Mouse (Mus musculus): ENCODE measurements around the gene Vps37c.

Vps37c gene

DNA sequence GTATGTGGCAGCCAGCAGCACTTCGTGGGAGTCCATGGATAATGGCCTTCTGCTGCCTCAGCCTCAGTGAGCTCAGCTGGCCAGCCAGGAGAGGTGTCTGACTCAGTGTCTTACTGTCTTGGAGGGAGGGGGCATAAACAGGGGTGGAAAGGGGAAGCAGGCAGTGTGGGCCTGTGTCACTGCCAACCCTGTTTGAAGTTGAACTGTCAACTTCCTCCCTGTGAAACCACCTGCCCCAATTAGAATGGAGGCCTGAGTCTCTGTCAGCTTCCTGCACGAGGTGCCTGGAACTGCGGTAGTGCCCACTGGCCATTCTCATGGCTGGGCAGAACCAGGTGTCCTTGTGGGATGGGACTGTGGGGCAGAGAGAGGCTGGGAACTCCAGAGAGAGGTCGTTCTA is 50.3 kb downstream of the Vps37c start, which contains the start of gene Cd5:
Gene Cd5, minus strand, starts transcription at position 192 of the 400 bp plus-strand sequence.
- DNase-seq (ENCODE audit: extremely low spot score, low read depth, low spot score), result no peak

DNA sequence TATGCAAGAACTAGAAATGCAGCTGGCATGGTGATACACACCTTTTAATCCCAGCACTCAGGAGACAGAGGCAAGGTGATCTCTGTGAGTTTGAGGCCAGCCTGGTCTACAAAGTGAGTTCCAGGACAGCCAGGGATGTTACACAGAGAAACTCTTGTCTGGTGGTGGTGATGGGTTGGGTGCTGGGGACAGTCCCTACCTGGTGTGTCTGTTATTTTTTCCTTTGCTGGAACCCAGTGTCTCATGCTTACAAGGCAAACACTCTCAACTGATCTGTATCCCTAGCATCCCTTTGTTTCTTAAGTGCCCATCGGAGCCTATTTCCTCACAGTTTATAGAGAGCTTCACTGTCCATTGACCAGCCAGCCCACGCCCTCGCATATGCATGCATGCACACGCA is 51.4 kb downstream of the Vps37c start:
- DNase-seq (ENCODE audit: extremely low spot score, low read depth, low spot score), result no peak

DNA sequence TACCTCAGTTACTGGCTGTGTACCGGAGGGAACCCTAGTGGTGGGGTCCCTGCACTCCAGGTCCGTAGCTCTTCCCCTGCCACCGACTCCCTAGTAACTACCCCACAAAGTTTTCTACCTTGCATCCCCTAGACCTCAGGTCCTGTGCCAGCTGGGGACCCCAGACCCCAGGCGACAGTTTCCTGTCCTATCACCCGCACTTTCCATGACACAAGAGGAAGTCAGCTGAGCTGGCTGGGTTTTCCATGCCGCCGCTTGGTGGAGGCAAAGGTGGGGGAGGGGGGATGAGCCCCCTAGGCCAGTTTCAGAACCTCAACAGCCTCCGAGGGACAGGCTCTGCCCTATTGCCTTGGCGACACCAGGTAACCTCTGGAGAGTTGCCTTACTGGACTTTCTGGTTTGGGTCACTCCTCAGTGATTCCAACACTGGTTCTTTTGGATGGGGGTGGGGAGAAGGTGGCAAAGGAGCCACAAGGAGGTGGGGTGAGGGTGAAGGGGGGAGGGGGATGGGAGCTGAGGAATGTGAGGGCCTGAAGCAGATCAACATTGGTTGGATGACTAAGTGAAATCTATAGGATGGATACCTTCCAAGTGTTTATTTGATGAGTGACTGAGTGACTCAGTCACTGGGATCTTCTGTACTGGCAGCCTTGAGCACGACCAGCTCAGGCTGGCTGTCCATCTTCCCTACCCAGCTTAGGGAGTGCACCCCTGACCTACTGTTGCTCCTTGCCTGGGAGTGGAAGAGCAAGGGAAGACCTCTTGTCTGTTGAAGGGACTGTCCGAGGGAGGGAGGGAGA is 52.3 kb downstream of the Vps37c start:
- no peak for DNase-seq (ENCODE audit: extremely low spot score, low read depth, low spot score)

DNA sequence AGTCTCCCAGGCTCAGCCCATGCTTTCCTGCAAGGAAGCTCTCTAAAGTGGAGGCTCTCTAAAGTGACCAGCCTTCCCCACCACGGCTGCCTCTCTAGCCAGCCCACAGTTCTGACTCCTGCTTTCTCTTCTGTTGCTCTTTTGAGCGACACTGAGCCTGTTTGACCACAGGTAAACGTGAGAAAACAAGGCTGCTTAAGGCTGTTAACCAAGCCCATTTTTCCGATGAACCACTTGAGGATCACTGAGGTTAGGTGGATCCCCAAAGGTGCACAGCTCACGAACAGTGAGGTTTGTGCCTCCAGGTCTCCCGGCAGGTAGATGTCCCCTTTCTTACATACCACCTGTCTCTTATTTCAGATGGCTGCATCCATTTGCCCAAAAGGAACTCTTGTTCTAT is 53.6 kb downstream of the Vps37c start:
- DNase-seq (ENCODE audit: extremely low spot score, low read depth, low spot score), result no peak

DNA sequence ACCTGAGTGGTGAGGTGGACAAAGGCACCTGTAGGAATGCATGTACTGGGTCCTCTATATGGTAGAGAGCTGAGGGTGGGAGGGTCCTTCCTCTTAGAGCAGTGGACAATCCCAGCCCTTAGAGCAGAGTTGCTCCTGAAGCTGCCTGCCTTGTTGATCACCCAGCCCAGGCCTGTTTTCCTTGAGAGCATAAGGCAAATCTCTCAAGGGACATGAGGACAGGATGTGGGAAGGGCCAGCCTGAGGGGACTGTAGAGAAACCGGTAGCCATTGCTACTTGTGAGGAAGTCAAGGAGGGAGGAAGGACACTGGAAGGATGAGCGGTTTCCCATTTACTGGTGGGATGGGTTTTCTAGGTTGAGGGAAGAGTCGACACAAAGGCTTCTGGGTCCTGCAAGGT is 54.0 kb downstream of the Vps37c start:
- no peak for DNase-seq (ENCODE audit: extremely low spot score, low read depth, low spot score)

DNA sequence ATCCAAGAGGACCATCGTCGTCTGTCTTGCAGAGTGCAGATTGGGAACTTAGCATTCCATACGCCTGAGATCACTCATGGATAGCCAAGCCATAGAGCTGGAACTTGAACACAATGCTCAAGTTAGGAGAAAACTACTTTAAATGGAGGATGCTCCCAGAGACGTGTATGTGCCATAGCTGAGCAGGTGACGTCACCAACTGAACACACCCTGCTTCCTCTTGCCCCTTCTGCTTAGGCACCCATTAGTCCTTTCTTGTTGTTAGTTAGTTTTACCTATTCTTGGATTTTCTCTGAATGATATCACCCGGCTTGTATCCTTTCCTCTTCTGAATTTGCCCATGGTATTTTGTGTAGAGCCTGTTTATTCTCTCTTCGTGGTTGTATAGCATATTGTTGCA is 58.6 kb downstream of the Vps37c start:
- DNase-seq (ENCODE audit: extremely low spot score, low read depth, low spot score), result no peak

DNA sequence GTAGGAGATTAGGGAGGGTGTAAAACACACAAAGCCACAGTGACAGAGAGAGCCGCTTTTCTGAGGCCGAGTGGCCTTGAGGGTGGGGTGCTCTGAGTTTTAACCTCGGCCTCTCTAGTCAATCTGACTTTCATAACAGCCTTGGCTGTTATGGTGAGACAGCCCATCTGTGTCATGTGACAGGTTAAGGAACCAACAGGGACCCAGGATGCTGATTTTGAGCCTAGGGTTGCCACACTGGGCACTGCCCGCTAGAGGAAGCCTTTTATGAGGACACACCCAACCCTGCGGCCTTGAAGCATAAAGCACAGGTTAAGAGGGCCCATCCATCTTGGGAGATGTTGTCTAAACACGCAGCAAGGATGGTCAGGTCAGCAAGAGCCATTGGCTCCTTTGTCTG is 59.2 kb downstream of the Vps37c start:
- no peak for DNase-seq (ENCODE audit: extremely low spot score, low read depth, low spot score)

DNA sequence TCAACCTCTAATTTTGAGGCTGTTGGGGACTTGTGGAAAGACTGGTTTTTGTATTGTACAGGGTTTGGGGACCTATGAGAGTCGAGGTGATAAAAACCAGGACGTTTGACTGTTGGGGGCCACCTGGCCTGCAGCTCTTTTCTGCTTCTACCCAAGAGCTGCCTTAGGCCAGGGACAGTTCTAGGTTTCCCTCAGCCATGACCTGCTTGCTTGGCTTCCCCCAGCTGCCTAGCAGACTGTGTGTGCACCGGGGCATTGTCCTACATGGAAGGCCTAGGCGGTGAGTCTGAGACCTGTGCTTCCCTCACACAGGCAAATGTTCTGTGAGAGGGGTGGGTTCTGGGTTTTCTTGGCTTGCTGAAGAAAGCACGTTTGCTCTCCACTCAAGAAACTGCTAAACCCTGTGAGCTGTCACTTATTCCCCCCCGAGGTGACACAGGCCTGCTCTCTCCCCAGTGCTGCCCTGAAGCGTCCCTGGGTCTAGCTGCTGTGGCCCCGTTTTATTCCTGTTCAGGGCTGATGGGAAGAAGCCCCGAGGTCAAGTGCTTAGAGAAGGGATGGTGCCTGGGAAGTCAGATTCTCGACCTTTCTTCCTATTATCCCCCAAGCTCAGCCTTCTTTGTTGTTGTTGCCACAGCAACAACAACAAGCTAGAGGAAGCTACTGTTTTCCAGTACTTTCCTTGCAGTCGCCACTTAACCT is 60.0 kb downstream of the Vps37c start:
- no peak for DNase-seq (ENCODE audit: extremely low spot score, low read depth, low spot score)

DNA sequence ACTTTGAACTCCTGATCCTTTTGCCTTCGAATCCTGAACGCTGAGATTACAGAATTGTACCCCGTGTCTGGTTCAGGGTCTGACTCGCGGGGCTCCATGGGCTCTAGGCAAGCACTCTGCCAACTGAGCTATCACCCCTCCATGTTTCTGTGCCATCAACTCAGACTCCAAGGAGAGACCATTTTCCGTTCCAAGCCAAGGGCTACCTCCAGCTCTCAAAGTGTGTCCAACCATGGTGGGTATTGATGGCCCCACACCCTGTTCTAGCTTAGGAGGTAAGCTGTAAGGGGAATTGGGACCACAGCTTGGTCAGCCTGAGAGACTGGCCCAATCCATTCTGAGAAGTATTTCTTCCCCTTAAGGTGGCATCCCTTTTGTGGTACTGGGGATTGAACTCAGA is 60.8 kb downstream of the Vps37c start:
- no peak for DNase-seq (ENCODE audit: extremely low spot score, low read depth, low spot score)

DNA sequence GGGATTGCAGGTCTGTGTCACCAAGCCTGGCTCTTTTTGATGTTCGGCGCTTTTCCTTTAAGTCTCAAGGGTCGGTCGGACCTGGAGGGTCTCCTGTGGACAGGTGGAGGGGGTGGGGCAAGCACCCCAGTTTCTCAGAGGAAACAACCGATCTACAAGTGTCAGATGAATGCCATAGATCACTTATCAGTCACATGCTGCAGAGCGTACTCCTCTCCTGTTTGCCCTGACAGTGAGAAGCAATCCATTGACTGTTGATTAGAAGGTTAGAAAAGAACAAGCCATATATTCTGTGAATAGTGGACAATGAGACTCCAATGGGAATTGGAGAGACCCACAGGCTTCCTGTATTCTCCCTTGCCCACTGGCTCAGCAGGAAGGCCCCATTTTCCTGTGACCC is 61.6 kb downstream of the Vps37c start:
- no peak for DNase-seq (ENCODE audit: extremely low spot score, low read depth, low spot score)

DNA sequence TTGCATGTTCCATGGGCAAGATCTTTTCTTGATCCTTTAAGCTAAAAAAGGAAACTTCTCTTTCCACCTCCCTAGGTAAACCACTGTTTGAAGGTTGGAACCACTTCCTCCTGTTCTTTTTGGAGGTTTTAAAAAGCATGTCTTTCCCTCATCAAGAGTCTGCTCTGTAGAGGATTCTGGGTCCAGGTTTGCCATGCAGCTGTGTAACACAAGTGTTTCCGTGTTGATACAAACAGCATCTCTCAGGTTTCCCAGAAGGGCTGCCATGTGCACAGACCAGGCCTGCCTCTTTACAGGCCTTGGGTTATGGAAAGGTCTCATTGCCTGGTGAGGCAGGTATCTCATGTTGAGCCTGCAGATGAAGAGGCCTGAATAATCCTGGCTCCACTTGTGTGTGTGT is 63.1 kb downstream of the Vps37c start:
- DNase-seq (ENCODE audit: extremely low spot score, low read depth, low spot score), result no peak

DNA sequence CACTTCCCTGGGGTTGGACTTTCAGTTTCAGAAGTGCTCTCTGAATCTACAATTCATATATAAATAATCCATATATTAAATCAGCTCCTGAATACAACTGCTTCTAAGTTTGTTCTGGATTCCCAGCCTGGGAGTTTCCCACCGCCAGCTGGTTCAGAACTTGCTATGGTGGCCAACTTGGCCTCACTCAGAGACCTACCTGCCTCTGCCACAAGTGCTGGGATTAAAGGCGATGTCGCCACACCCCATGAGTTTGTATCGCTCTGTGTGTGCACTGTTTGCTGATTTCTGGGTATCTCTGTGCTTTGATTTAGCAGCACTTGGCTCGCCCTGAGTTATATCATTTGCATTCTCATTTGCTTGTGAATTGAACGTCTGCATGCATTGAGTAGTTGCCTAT is 63.6 kb downstream of the Vps37c start:
- no peak for DNase-seq (ENCODE audit: extremely low spot score, low read depth, low spot score)

DNA sequence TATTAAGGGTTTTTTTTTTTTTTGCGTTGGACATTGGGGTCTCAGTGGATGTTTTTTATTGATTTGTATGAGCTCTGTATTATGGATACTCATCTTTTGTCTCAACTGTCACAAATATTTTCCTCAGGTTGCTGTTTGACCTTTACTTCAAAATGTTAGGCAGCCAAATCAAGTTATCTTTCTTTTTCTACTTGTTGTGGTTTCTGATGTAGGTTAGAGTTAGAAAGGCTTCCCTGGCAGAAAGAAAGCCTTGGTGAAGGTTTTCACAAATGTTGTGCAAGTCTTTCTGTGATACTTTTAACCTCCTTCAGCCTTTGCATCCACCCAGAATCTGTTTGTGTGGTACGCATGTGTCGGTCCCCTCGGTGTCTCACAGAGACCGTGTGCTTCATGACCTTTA is 64.1 kb downstream of the Vps37c start:
- no peak for DNase-seq (ENCODE audit: extremely low spot score, low read depth, low spot score)

DNA sequence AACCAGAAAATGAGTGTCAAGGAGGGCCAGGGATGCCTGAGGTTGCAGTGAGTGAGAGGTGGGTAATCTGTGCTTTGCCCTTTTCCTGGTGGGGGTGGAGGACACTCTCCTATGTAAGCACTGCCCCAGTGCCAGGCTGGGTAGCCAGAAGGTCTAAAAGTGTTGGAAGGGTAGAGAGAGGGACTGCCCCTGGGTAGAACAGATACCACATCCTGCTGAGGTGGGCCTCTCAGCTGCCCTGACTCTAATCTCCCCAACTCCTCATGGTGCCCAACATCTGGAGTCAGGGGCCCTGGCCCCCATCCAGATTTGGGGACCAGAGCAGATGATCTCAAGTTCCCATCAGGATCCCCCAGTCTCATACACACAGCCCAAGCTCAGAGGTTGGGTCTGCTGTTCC is 68.6 kb downstream of the Vps37c start:
- no peak for DNase-seq (ENCODE audit: extremely low spot score, low read depth, low spot score)

DNA sequence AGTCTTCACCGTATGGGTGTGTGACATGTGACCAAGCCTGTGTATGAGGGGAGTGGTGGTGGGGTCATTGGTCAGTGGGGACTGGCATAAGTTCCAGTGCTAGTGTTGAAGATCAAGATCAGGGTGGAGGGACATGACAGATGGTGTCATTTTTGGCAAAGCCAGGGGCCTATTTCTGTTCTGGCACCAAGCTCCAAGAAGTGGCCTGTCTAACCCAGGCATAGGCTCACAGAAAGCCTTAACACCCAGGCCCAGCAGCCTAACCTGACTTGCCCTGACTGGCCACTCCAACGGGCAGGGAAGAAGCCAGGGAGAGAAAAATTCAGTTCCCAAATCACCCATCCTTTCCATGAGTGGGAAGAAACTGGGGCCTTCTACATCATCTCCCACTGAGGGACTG is 69.0 kb downstream of the Vps37c start:
- no peak for DNase-seq (ENCODE audit: extremely low spot score, low read depth, low spot score)

DNA sequence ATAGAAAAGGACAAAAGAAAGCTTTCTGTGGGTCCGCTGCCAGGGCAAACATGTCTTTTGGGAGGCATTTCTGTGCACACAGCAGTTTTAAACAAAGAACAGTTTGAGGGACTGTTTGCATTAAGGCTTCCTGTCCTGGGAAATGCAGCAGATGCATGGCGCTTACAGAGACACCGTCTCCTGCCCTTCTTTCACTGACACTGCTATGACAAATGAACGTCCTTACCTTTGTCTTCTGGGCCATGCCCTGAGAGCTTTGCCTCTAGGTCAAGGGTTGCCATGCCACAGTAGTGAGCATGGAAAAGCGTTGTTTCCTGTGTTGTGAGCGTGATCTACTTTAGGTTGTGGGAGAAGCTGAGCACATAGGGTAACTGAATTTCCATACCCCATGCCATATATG is 70.2 kb downstream of the Vps37c start:
- DNase-seq (ENCODE audit: extremely low spot score, low read depth, low spot score), result no peak

DNA sequence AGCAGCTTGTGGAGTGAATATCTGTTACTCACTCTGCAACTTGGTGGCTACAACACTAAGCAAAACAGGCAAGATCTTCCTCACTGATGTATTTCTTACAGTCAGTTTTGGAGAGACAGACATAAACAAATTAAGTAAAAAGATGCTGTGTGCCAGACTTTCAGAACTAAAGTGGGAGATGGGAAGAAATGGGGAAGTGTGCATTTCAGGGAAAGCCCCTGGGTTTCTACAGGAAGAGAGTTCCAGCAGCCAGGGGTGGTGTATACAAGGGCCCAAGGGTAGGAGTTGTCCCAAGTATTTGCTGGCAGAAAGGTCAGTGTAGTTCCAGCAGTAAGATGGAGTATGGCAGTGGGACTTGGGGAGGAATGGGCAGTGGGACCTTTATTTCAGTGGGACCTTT is 71.0 kb downstream of the Vps37c start:
- no peak for DNase-seq (ENCODE audit: extremely low spot score, low read depth, low spot score)

DNA sequence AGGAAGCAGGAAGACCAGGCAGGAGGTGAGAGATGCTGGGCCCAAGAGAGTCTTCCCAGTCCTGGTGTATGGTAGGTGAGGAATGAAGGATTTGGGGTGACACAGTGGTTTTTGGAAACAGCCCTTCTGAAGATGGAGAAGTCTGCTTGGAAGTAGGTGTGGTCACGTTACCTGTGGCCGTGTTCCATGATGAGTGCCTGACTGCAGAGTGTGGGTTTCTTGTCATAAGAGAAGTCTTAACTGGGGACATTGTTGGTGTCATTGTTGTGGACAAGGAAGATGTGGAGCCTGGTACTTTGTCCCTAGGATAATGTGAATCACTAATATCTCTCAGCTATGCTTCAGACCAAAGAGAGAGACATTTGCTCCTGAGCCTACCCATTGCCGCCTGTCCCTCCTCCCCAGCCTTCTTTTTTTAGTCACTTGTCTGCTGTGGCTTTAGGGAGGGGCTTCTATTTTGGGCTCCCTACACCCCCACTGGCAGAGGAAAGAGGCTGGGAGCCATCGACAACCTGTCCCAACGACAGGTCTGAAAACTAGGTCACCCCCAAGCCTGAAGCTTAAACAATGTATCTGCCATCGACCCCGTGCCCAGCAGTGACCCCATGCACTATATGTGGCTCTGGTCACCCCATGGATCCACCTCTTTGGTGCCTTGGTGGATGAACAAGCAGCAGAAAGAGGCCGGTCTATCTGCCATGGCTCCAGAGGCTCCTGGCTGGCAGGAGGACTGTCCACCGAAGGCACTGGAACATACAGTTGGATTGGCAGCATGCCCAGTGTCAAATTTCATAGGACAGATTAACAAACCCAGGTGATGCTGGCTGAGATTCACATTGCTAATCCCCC is 71.7 kb downstream of the Vps37c start:
- no peak for DNase-seq (ENCODE audit: extremely low spot score, low read depth, low spot score)

DNA sequence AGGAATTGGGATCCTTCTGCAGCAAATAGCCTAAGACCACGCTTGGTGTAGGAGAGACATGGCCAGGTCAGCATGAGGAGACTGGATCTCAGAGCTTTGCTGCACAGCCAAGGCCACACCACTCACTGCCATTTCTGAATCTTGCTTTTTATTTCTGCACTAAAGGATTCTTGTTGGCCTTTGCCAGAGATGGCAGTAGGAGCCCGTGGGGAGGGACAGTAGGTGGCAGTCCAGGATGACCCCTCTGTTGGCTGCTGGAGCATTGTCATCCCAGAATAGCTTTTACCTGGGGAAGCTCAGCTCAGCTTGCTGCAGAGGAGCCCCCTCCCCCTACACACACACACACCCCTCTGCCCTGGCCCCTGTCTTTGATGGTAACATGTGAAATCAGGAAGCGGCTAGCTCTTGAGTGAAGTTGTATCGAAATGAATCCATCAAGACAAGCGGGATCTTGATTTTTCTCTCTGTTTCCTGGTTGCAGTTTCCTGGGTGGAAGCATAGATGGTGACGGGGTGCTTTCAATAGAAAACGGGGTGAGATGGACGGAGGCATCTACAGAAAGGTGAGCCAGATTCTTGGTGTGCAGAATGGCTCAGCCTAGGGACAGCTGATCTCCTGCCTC is 73.4 kb downstream of the Vps37c start:
- no peak for DNase-seq (ENCODE audit: extremely low spot score, low read depth, low spot score)

DNA sequence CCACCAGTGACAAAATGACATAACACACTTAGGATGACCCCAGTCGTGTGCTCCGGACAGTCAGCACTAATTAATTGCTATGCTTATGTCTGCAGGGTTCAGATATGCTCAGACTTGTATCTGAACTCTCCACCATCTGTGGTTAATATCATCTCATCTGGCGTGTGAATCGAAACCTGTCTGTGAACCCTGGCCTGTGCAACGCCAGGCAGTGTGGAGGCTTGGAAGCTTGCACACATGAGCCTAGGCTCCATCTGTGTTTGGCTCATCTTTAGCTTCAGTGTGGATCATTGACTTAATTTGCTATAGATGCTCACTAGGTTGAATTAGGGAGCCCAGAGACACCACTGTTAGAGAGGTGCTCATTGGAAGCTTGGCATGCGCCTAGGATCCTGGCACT is 73.9 kb downstream of the Vps37c start:
- DNase-seq (ENCODE audit: extremely low spot score, low read depth, low spot score), result no peak

DNA sequence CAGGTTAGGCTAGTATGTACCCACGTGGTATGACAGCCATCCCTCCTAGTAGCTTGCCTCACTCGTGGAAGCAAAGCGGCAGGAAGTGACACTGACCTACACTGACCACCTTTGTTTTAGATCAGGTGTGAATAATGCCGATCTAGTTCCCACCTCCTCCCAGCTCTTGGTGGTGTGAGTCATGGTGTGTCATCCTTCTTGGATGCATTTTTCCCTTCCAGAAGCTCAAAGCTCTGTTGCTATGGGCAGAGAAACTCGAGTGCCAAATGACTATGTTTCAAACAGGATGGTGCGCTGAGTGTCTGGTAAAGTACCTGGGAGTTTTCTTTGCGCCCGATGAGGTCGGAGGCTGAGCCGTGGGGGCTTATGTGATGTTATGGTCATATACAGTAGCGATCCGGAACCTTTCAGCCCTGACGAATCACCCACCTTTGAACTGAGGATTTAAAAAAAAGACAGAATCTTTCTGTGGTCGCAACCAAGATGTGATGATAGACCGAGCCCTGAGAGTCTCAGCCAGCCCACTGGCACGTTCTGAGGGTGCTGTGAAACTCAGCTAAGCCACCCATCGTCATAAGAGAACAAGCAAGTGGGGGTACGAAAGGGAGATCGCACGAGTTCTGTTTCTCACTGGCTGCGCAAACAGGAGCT is 75.0 kb downstream of the Vps37c start:
- DNase-seq (ENCODE audit: extremely low spot score, low read depth, low spot score), result no peak
